Mouse (Mus musculus) layer of hippocampus, postnatal 10 days (tissue): ENCODE measurements at regions not wholly inside any gene's neighbourhood (a gene's known extent, or its start where the extent isn't known, plus 50 kb on each side); places are given as distances from the start of the nearest gene placed in this dataset.

Source experiments
- DNase-seq, 2 experiments: peaks; one replicate each; pipeline ENCODE4 v3.0.0; 2021; ENCODE audit warnings: low spot score in 2 of 2

DNA sequence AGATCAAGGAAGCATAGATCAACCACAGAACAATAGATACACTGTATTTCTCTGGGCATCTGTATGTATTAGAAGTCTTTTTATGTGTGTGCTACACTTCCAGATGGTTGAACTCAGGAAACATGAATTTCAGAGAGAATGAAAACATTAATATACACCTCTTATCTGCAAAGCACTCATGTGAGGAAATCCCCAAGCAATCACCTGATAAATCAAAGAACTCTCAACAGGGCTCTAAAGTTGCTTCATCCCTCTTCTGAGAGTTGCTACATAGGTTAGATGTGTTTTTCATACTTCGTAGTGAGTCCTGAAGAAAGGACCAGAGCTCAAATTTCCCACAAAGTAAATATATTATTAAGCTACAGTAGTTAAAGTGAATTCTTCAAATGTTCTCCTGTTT, 263.1 kb upstream of the Tbl1xr1 start:
- DNase-seq: no peak

DNA sequence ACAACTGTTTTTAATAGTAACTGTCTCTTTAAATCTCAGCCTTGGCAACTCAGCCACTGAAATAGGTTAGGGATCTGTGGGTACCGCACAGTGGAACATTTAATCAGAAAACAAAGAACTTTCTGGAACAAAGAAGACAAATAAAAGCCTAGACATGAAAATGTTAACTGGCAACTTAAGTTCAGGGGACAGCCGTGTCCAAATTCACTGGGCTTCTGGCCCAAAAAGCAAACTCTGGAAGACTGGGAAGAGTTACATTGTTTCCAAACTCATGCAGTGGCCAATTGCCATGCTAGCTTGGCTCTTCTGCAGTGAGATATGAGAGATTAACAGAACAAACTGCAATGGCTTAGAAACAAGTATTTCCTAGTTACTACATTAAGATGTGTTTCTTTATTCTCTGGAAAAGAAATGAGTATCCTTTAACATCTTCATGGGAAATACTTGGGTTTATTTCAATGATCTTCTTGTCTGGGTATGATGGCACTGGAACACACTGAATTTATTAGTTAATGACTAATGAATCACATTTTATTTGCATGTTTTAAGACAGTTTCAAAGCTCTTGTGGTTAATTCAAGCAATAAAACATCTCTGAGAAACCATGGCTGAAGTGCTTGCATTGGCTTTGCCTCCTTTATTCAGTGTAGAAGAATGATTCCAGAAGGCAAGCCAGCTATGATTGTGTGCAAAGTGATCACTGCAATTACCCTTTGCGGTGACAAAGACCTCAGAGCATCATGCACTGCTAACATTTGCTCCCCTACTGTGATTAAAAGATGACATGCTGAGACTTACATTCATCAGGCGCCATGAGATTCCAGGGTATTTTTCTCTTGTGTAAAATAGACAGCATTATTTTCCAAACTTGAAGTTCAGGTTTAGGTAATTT, 259.2 kb upstream of the Tbl1xr1 start:
- DNase-seq: peak in 1 of 2 experiments; percentile 43

DNA sequence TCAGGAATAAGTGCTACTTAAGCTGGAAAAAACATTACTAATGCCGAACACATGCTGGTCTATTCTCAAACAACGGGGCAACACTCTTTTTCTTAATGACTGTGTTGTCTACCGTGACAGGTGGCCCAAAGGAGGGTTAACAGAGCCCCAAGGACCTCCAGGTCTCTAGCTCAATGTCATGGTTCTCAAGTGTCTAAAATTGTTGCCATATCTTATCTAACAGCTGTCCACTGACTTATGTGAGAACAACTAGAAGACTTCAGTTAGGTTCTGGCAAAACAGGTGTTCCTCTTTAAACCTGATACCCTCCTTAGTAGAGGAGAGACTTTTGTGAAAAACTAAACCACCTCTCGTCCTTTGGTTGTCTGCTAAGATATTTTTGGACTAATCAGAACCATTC, 257.4 kb upstream of the Tbl1xr1 start:
- DNase-seq: no peak

DNA sequence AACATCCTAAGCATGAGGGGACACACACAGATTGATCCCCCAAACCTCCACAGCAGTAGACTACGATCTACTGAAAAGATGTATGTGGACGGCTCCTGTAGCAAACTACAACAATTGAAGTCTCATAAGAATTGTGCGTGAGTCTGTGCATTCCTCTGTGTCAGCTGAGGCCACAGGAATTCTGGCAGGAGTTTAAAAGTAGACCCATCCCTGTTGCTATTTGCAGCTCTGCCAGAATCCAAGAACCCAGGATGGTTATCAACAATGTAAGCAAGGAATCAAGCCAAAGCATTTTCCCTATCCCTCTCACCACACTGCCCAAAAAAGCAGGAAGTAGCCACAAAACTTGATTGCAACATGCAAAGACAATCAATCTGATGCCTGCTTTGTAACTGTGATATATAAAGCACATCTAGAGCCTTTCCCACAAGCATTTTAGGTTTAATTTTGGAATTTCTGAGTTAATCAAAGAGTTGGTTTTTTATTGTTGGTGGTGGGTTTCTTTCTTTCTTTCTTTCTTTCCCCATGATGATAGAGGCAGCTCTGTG, 256.3 kb upstream of the Tbl1xr1 start:
- DNase-seq: no peak

DNA sequence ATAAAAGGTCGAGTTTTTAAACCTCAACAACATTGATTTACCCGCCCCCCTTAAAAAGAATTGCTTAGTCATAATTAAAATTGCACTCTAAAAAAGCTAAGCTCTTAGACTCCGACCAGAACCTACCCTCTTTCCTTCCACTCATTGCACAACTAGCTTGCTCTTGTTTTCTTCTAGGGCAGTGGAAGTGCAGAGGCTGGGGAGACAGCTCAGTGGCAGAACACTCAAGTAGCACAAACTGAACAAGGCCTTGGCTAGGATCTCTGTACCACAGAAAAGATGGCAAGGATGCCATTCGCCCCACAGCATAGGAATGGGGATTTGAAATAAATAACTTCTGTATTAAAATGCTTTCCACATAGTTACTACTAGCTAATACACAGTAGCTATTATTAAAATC, 253.8 kb upstream of the Tbl1xr1 start:
- DNase-seq: no peak

DNA sequence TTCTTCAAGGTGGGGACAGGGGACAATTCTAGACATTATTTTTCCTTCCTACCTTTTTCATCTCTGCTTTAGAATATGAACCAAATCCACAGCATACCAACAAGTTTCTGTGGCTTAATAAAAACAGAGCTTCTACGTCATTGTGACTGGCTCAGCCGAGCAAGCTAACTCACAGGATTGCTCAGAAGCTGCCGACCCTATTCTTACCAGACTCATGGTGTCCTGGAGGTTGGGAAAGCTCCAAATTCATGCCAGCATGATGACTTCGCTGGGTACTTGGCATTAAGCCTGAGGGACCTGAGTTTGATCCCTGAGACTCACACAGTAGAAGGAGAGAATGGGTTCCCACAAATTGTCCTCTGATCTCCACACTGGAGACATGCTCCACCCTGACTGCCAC, 253.1 kb upstream of the Tbl1xr1 start:
- DNase-seq: no peak

DNA sequence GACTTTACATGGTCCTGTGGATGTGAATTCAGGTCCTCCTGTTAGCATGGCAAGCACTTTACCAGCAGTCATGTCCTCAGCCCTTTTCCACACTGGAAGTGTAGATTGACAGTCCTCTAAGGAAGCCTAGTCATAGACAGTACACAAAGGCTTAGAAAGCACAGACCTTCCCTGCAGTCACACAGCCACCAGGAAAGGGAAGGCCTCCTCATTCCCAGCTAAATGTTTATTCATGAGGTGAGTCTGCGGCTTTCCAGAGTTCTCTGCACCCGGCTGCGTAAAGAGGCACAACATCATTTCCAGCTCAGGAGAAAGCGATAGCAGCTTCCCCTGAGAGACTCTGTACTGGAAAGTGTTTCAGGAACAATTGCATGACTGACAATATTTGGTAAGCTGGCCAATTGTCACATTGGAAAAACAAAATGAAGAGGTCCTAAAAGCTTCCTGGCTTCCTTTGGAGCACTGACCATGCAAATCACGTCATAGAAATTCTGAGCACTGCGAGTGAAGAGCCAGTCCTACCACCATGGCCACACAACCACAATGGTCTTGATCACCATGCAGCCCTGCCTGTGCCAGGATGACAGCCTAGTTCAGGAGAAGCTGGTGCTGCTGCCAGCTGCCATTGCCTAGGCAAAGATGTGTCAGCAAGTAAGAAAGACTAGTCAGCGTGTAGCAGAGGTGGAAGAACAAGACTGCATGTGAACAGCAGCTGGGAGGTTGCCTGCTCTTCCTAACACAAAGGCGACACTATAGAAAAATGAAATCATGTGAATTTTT, 252.2 kb upstream of the Tbl1xr1 start:
- no peak for DNase-seq

DNA sequence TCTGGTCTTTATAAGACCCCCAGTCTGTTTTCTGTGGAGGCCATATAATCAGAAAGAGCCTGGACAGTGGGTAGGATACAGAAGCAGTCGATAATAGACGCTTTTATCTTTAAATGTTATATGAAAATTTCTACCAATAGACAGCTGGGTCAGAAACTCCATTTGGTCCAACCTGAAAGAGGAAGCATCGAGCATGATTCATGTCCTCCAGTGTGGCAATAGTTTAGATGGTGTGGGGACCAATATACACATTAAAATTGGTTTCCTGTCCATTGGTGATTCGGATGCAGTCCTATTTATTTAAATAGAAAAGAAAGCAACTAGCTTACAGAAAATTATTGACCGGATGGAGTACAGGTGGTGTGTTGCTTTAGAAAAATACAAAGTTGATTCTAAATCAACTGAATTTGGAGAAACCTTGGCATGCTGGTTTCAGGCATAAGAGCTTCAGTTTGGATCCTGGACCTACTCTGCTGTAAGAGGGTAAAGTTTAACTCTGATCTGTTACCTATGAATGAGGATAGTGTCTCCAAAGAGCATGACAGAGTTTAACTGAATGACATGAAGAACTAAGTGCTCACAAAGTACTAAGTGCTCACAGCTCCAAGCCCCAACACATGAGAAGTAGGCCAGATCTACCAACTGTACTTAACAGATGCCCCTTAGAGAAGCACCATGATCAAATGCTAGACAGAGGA, 251.4 kb upstream of the Tbl1xr1 start:
- DNase-seq: no peak

DNA sequence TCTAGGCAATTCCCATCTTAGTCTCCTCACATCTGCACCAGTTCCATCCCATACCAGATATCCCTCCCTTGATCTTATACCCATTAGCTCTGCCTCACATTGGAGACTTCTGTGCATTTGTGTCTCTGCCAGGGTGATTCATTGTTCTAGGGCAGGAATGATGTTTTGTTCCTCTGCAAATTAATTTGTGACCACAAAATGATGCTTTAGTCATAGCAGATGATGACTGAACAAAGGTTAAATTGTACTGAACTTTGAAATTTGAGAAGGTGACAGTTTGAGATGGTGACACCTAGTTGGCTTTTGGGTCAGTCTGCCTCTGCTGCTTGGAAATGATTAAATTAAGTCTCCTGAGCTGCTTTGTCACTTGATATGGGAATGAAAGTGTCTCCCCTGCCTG, 248.8 kb upstream of the Tbl1xr1 start:
- no peak for DNase-seq

DNA sequence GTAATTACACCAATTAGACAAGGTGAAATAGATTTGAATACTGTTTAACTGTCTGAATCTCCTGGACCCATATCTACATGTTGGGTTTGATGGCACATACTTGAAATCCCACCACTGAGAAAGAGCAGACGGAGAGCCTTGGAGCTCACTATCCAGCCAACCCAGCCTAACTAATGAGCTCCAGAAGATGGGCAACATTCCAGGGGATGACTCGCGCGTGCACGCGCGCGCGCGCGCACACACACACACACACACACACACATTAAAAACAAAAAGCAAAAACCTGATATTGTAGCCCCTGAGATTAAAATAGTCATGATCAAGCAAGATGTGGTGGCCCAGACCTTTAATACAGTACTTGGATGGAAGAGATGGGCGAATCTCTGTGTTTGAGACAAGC, 243.3 kb upstream of the Tbl1xr1 start:
- DNase-seq: no peak

DNA sequence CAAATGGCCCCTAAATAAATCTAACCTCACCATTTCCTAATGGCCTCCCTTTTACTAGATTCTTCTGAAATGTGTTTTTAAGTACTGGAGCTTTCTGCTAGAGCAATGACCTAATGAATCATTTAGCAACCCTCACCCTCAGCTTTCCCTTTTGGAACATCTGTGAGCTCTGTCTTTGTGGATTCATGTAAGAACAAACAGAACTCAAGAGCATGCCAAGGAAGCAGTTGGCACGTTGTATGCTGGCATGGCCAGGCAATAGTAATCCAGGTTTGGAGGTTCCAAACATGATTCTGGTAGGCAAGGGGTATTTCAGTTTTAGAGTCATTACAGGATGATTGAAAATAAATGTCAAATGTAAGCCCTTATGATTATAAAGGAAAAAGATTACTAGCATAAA, 240.9 kb upstream of the Tbl1xr1 start:
- DNase-seq: peak in 1 of 2 experiments; percentile 25

DNA sequence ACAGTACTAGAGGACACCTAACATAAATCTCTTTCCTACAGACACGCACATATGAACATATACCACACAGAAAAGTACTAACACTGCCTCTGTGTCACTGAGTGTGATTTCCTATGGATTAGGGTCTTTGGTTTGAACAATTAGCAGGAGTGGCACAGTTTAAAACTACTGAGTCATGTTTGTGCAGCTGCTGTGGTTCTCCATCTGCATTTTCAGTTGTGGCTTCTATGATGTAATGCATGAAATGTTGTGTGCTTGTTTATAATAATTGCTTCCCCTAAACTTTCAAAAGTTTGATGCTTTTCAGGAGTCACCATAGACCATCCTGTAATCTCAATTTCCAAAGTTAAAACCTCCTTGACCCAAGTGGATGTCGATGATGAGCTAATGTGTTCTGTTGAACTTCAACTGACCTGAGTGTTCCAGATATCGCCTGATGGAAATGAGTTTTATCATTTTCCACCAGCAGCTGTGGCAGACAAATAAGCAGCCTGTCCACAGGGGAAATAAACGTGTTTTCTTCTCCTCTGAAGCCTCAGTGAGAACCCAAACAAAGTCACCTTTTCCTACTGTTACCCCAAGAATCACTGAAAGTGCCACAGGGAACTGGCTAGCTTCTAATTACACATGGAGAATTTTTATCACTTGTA, 239.0 kb upstream of the Tbl1xr1 start:
- no peak for DNase-seq

DNA sequence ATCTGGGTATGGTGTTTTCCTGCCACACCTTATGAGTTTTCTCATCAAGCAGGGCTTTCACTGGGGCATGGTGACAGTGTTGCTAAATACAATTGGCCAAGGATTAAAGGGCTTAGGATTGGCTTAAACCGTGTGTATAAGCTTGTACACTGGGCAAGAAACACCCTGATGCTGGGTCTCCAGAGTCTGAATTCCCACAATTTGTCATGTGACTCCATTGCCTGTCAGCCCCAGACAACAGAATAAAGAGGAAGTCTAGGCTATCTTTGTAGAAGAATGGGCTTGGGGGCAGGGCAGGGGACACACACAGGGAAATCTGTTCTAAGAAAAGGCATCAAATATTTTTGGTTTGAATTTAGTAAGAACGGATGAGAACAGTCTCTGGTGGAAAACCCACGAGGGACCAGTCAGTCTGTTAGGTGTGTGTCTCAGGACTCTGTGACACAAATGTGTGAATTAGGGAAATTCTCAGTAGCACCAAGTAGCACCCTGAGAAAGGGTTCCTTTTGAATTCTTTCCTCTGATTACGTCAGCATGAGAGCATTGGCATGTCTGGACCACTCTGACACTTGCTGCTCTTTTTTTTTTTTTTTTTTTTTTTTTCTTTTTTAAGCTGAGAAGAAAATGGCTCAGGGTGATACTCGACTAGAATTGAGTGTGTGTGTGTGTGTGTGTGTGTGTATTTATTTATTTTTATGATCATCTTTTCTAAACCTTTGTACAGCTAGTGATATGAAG, 235.5 kb upstream of the Tbl1xr1 start:
- no peak for DNase-seq

DNA sequence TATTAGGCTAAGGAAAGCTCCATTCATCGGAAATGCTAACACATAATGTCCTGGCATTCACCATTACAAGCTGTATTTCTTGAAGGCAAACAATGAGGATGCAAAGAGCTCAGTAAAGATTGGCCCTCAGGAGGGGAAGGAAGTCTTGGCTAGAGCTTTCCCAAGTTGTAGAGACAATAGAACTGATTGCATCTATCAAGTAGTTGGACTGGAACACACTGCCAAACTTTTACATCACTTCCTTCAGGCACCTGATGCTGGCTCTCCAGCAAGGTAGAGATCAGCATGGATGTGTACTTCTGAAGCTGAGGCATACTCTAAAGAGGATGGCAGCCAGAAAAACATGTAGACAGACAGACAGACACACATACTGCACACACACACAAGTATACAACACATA, 234.9 kb upstream of the Tbl1xr1 start:
- no peak for DNase-seq

DNA sequence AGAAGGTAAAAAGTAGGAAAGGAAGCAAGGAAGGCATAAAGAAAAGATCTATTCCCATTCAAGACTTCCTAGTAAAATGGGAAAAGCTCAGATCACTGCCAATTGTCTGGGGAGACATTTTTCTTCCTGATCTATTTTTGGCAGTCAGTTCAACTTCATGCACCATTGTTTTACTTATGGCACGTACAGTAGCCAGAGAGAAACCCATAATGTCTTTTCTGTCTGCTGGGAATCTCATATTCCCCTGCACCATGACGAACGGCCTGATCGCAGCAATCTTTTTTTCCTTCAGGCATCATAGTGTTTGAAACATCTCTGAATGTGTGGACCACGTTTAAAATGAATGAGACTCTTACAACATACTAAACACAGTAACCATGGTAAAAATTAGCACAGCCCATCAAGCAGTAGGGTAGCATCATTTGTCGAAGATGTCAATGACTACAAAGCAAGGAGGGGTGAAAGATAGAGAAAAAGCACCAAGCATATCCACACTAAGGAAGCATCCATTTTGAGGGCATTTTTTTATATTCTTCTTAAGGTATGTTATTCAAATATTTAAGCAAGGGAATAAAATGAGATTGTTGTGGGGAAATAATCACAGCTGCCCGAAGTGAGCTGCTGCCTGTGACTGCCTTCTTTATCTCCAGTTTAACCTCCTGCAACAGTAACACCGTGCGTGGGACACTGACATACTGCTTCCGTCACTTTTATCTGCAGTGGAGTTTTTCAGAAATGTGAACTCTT, 233.7 kb upstream of the Tbl1xr1 start:
- DNase-seq: no peak

DNA sequence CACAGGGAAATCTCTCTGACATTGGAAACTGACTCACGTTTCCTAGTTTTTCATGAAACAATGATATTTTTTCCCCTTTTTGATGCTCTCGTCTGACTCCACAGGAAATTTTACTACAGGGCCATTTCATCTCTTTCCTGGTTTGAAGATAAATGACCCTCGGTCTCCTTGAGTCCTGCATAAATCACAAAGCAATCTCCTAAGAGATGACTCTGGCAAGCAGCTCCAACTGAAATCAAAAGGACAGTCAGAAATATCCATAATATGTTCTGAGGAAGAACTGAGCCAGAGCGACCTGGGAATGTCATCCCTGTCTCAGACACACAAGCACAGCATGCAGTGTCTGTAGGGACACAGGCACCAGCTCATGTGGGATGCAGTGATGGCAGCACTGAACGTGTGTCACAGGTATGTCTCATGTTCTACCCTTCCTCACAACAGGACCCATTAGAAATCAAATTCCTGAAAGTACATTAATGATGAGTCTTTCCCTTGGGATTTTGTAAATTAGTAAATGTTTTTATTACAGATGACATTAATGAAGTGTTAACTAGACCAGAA, 233.1 kb upstream of the Tbl1xr1 start:
- DNase-seq: no peak

DNA sequence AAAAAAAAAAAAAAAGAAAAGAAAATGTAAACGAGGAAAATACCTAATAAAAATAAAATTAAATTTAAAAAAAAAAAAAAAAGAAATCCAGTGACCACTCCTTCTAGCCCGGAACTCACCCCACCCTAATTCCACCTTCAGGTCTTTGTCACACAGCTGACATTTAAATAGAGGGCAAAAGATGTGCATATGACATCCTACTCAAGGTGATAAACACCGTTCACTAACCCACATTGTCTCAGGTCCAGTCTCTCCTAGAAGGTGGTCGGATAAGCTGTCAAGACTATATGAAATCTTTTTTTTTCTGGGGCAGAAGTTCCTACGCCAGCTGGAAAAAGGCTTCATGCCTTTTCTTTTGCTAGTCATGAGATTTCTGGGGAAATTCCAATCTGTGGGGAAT, 226.6 kb upstream of the Tbl1xr1 start:
- no peak for DNase-seq

DNA sequence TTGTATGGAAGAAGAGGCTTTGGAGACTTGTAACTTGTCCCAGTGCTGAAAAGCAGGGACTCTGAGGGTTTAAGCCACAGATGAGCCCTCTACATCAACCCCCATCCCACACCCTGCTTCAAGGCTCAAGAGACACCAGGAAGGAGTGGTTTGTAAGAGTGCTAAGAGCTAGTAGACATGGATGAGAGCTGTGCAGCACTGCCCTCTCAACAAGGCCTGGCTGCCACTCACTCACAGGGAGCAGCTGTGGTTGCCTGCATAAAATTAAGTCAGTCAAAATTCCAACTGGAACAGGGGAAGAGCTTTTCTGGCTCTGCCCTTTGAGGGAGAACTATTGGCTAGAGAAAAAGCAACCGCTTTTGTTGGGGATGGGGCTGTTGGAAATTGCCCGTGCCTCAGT, 225.5 kb upstream of the Tbl1xr1 start:
- no peak for DNase-seq

DNA sequence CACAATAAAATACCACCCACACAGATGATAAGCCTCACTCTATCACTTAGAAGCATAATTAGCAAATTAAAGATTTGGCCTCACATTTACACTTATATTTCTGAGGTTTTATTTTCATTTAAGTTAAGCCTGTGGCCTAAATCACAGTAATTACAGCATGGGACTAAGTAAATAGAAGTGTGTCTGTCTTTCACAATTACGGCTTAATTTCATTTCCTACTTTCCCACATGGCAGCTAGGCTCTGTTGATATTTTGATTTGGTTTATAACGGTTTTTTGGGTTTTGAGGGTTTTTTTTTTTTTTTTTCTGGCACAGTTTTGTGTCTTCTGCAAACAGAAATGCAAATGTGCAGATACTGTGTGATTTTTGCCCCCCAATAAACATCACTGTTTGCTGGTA, 222.1 kb upstream of the Tbl1xr1 start:
- no peak for DNase-seq
